Mouse (Mus musculus) limb, embryonic 11.5 days (tissue): ENCODE measurements at regions not wholly inside any gene's neighbourhood (a gene's known extent, or its start where the extent isn't known, plus 50 kb on each side); places are given as distances from the start of the nearest gene placed in this dataset.

Experiments
- ATAC-seq: fragments of 200-750 bp; cut with Nextera tagmentation; 2 replicates; pipeline ENCODE4 v1.8.0; 2017; ENCODE audit warnings: low read depth; ENCODE audit not compliant: insufficient number of reproducible peaks, low FRiP score, low TSS enrichment
- DNase-seq: peaks from one replicate; pipeline ENCODE4 v3.0.0-alpha.2; 2015; ENCODE audit warnings: low spot score
- H3K27ac ChIP-seq: fragments of 300-500 bp; sonication (generic); replicated peaks from 2 replicates; pipeline ENCODE4 v1.5.1; 2014; ENCODE audit warnings: low read depth, mild to moderate bottlenecking, low read length
- H3K27me3 ChIP-seq: fragments of 300-500 bp; sonication (generic); 2 replicates; pipeline ENCODE4 v1.6.1; 2014; ENCODE audit warnings: mild to moderate bottlenecking, low read length, mixed read lengths; ENCODE audit not compliant: control insufficient read depth, insufficient read depth
- H3K36me3 ChIP-seq: fragments of 300-500 bp; sonication (generic); 2 replicates; pipeline ENCODE4 v1.6.1; 2014; ENCODE audit warnings: mild to moderate bottlenecking, low read length, moderate library complexity, mixed read lengths; ENCODE audit not compliant: control insufficient read depth, insufficient read depth
- H3K4me1 ChIP-seq: fragments of 300-500 bp; sonication (generic); 2 replicates; pipeline ENCODE4 v1.6.1; 2014; ENCODE audit warnings: low read length, mixed read lengths; ENCODE audit not compliant: control insufficient read depth, insufficient read depth
- H3K4me2 ChIP-seq: fragments of 300-500 bp; sonication (generic); 2 replicates; pipeline ENCODE4 v1.6.1; 2014; ENCODE audit warnings: low read depth, mild to moderate bottlenecking, moderate library complexity; ENCODE audit not compliant: severe bottlenecking
- H3K4me3 ChIP-seq: fragments of 300-500 bp; sonication (generic); 2 replicates; pipeline ENCODE4 v1.5.1; 2014; ENCODE audit warnings: low read depth, low read length
- H3K9ac ChIP-seq: fragments of 300-500 bp; sonication (generic); 2 replicates; pipeline ENCODE4 v1.6.1; 2014; ENCODE audit warnings: mild to moderate bottlenecking, low read length
- H3K9me3 ChIP-seq: fragments of 300-500 bp; sonication (generic); 2 replicates; pipeline ENCODE4 v1.6.1; 2016; ENCODE audit warnings: low read length; ENCODE audit not compliant: control insufficient read depth
- WGBS: fragments of 180-500 bp; shearing (Covaris S2); extraction: QIAGEN DNeasy Blood & Tissue Kit; methylation state at CpG from one replicate; pipeline ENCODE4 v1.1.7; 2014; 5-methylcytosine and 5-hydroxymethylcytosine counted together

GRCm38 (mm10) chr2:75312246-75312645 lies 346.8 kb upstream of the Hnrnpa3 start:
- H3K27me3 ChIP-seq = no peaks in the 10 kb centered on the region
- DNase-seq = peak; percentile 76
- 12% methylated on average over 7 of the region's 7 CpGs for WGBS
- H3K4me3 ChIP-seq = no peak overlapping the region
- H3K27ac ChIP-seq = no peak overlapping the region
- no peak overlapping the region for H3K4me2 ChIP-seq
- no peak for ATAC-seq
- H3K9me3 ChIP-seq = no peaks in the 10 kb centered on the region
- H3K36me3 ChIP-seq = no peaks in the 10 kb centered on the region
- peaks cover 16% of the 10 kb centered on the region for H3K4me1 ChIP-seq
- H3K9ac ChIP-seq = no peak overlapping the region

DNA sequence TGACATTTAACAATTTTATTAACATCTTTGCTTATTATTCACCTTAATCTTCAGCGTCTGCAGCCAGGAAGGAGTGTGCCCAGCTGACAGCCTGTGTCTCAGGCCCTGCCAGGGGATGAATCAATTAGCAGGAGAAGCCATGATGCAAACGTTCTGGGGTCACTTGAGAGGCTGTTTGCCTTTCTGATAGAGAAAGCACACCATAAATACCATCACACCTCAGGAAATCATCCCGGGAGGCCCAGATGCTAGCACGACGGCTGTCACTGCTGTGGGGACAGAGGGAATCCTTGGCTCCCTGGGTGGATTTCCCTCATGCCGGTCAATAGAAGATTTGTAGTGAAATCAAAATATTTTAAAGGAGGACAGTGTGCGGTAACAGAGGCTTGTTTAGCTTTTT lies 343.7 kb upstream of the Hnrnpa3 start:
- Histone ChIP-seq H3K9me3 (no peaks in the 10 kb centered on the region), H3K4me3 (no peak overlapping the region)

GRCm38 (mm10) chr2:75318190-75318589 lies 340.9 kb upstream of the Hnrnpa3 start:
- Histone ChIP-seq H3K27ac (no peak overlapping the region), H3K27me3 (no peaks in the 10 kb centered on the region), H3K9me3 (no peaks in the 10 kb centered on the region), H3K4me1 (peaks cover 16% of the 10 kb centered on the region), H3K9ac (no peak overlapping the region), H3K4me2 (no peak overlapping the region), H3K36me3 (no peaks in the 10 kb centered on the region), H3K4me3 (no peak overlapping the region)
- ATAC-seq (no peak), DNase-seq (no peak)
- WGBS = 62% methylated on average over 5 of the region's 5 CpGs

More for the DNA sequence above, 343.7 kb upstream of the Hnrnpa3 start:
- Histone ChIP-seq H3K27ac (no peak overlapping the region), H3K27me3 (no peaks in the 10 kb centered on the region), H3K4me1 (peaks cover 16% of the 10 kb centered on the region), H3K9ac (no peak overlapping the region), H3K4me2 (no peak overlapping the region), H3K36me3 (no peaks in the 10 kb centered on the region)
- DNase-seq = no peak
- 12% methylated on average over 7 of the region's 7 CpGs for WGBS
- no peak for ATAC-seq

DNA sequence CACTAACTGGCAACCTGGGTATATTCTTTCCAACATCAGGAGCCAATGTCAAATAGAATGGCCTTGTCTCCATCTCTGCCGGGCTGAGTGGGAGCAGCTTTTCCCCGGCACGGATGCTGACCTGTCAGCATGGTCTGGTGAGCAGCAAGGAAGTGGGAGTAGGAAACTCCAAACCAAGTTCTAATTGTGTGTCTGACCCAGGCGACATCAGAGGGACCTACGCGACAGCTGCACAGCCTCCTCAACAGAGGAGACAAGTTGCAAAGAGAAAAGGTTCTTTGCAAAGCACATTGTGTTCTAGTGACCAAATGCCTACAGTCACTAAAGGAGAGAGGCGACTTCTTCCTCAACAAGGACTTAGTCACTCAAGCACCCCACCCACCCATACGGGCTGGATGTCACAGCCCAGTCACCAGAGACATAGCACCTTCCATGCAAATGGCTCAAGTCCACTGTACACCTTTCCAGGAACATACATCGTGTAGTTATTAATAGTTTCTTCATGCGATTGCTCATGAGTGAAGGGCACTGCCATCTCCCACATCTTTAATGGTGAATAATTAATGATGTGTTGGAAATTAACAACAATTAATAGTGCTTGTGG lies 334.8 kb upstream of the Hnrnpa3 start:
- WGBS = 88% methylated on average over 10 of the region's 10 CpGs
- H3K4me1 ChIP-seq = peaks cover 2% of the 10 kb centered on the region; the same call in 1 of the 2 replicates
- no peak overlapping the region for H3K27ac ChIP-seq
- H3K36me3 ChIP-seq = no peaks in the 10 kb centered on the region
- H3K4me3 ChIP-seq = no peak overlapping the region
- no peaks in the 10 kb centered on the region for H3K27me3 ChIP-seq
- ATAC-seq = no peak
- no peaks in the 10 kb centered on the region for H3K9me3 ChIP-seq
- H3K9ac ChIP-seq = no peak overlapping the region
- H3K4me2 ChIP-seq = no peak overlapping the region
- peak; percentile 18 for DNase-seq

DNA sequence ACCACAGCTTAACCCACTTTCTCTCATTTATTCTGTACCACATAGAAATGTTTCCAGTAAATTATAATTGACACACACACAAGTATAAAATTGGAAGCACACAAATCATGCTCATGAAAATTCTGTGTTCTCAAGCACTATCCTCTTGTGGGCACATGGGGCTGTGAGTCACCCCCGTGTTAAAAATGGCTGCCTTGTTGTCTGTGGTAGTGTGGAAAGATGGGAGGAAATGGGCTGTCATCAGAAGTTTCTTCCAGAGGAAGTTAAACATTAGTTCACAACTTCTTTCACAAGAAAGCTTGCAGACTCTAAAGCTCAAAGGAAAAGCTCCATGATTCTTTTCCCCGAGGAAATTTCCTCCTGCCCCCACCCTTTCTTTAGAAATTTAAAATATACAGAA lies 329.5 kb upstream of the Hnrnpa3 start:
- Histone ChIP-seq H3K9me3 (no peaks in the 10 kb centered on the region), H3K36me3 (no peaks in the 10 kb centered on the region), H3K27ac (no peak overlapping the region), H3K4me1 (peaks cover 2% of the 10 kb centered on the region; the same call in 1 of the 2 replicates), H3K4me2 (no peak overlapping the region), H3K27me3 (no peaks in the 10 kb centered on the region), H3K9ac (no peak overlapping the region), H3K4me3 (no peak overlapping the region)
- ATAC-seq (no peak), DNase-seq (no peak)
- WGBS = 60% methylated on average over 2 of the region's 2 CpGs

DNA sequence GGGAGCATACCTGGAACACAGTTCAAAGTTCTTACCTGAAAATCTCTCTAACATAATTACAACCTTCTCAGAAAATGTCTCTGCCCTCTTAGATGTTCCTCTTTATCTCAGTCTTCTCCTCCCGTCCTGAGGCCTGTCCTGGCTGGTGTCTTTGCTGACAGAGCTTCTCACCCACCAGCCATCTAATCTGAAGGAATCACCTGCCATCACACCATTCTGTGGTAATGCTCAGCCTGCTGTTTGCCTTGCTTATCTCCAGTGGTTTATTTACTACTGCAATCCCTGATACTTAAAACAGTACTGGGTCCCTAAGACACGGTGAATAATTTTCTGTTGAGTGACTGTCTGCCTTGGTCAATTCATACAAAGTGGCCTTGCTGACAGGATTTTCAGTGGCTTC lies 317.8 kb upstream of the Hnrnpa3 start:
- WGBS = 52% methylated on average over 2 of the region's 2 CpGs
- no peak for DNase-seq

GRCm38 (mm10) chr2:75341726-75342280 lies 317.3 kb upstream of the Hnrnpa3 start:
- ATAC-seq (no peak), DNase-seq (no peak)
- H3K4me1 ChIP-seq = no peaks in the 10 kb centered on the region
- no peak overlapping the region for H3K4me2 ChIP-seq
- H3K27ac ChIP-seq = no peak overlapping the region
- H3K9ac ChIP-seq = no peak overlapping the region
- H3K36me3 ChIP-seq = no peaks in the 10 kb centered on the region
- no peaks in the 10 kb centered on the region for H3K27me3 ChIP-seq
- no peaks in the 10 kb centered on the region for H3K9me3 ChIP-seq
- WGBS = 83% methylated on average over 6 of the region's 6 CpGs
- H3K4me3 ChIP-seq = no peak overlapping the region

More for the DNA sequence above, 317.8 kb upstream of the Hnrnpa3 start:
- Histone ChIP-seq H3K27ac (no peak overlapping the region), H3K9ac (no peak overlapping the region), H3K4me1 (no peaks in the 10 kb centered on the region), H3K27me3 (no peaks in the 10 kb centered on the region), H3K9me3 (no peaks in the 10 kb centered on the region), H3K36me3 (no peaks in the 10 kb centered on the region), H3K4me3 (no peak overlapping the region), H3K4me2 (no peak overlapping the region)
- no peak for ATAC-seq

DNA sequence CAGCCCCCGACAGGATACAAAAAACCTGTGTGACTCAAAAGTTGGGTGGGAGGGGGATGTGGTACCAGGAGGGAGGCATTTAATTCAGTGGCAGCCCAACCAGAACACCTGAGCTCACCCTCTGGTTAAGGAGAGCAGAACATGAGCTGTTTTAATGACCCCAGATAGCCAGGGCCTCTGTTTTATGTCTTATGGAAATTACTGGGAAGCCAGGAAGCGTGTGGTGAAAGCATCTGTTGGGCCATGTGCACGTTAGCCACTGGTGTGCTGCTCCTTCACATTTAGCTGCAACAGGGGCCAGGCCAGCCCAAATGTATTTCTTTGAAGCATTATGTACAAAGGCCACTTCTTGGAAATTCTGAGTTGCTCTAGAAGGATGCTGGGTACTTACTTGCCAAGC lies 308.2 kb upstream of the Hnrnpa3 start:
- peak; percentile 73 for ATAC-seq

GRCm38 (mm10) chr2:75351965-75352364 lies 307.1 kb upstream of the Hnrnpa3 start:
- Histone ChIP-seq H3K36me3 (no peaks in the 10 kb centered on the region), H3K27ac (no peak overlapping the region; the same call in 1 of the 2 replicates), H3K4me2 (no peak overlapping the region), H3K4me3 (no peak overlapping the region), H3K4me1 (peaks cover 29% of the 10 kb centered on the region), H3K9ac (no peak overlapping the region), H3K27me3 (no peaks in the 10 kb centered on the region), H3K9me3 (no peaks in the 10 kb centered on the region)
- 73% methylated on average over 5 of the region's 5 CpGs for WGBS
- ATAC-seq (no peak), DNase-seq (no peak)

More for the DNA sequence above, 308.2 kb upstream of the Hnrnpa3 start:
- H3K27ac ChIP-seq = no peak overlapping the region
- WGBS = 11% methylated on average over 3 of the region's 3 CpGs
- DNase-seq = peak; percentile 71
- H3K9ac ChIP-seq = no peak overlapping the region
- H3K4me2 ChIP-seq = no peak overlapping the region
- H3K4me3 ChIP-seq = no peak overlapping the region
- H3K36me3 ChIP-seq = no peaks in the 10 kb centered on the region
- H3K9me3 ChIP-seq = no peaks in the 10 kb centered on the region
- H3K27me3 ChIP-seq = no peaks in the 10 kb centered on the region
- H3K4me1 ChIP-seq = peaks cover 29% of the 10 kb centered on the region
